Mouse (Mus musculus) small intestine, adult 2 months (tissue): ENCODE results near the gene Prpf40b.

Experiments used
- CTCF ChIP-seq: fragments of 200-500 bp; IDR thresholded peaks from 2 replicates; pipeline ENCODE4 v1.5.1; 2012; ENCODE audit warnings: low read depth, mild to moderate bottlenecking, control low read depth, inconsistent platforms, low read length, moderate library complexity, mixed read lengths; ENCODE audit not compliant: insufficient replicate concordance, insufficient read length; ENCODE audit errors: extremely low read depth
- POLR2A ChIP-seq: fragments of 200-500 bp; IDR thresholded peaks from 2 replicates; pipeline ENCODE4 v1.6.1; 2012; ENCODE audit warnings: low read depth, mild to moderate bottlenecking, control low read depth, inconsistent platforms, low read length, moderate library complexity

GRCm38 (mm10) chr15:99339669-99340068 lies 44.8 kb downstream of the Prpf40b start:
- TF ChIP-seq CTCF, result no peak
- no peak for TF ChIP-seq POLR2A
